Mouse (Mus musculus): ENCODE measurements around the gene Supt3. TPM values are rescaled to one million over a fixed set of nuclear protein-coding genes. Genes with fewer than 3 reads are reported as not detected.

Supt3 gene
- polyA plus RNA-seq, 1 experiment from 2014 or later, result 23.1 TPM

- H3K27me3 ChIP-seq (replicated peaks), result no peaks in the 10 kb centered on the region
- WGBS, result 79% methylated on average over 8 of the region's 8 CpGs
- no peak overlapping the region for H3K4me3 ChIP-seq
- no peaks in the 10 kb centered on the region for H3K36me3 ChIP-seq
- no peaks in the 10 kb centered on the region for H3K9me3 ChIP-seq (replicated peaks)
- 0 out of 2 replicates have a peak, but pooled peaks cover 5% of the 10 kb centered on the region for H3K4me1 ChIP-seq (replicated peaks)
- H3K27ac ChIP-seq (ENCODE audit: poor library complexity, severe bottlenecking), result no peak overlapping the region
- ATAC-seq (ENCODE audit: insufficient number of reproducible peaks, low FRiP score), result no peak
- no peak overlapping the region for H3K9ac ChIP-seq
- H3K4me2 ChIP-seq, result no peak overlapping the region
Measured at GRCm38 (mm10) chr17:45081521-45081920, 304.6 kb downstream of the Supt3 start.

GRCm38 (mm10) chr17:45081955-45082475, 305.1 kb downstream of the Supt3 start:
- ATAC-seq (ENCODE audit: insufficient number of reproducible peaks, low FRiP score), result no peak
- H3K27ac ChIP-seq (ENCODE audit: poor library complexity, severe bottlenecking), result no peak overlapping the region
- whole genome bisulfite sequencing, result 52% methylated on average over 8 of the region's 8 CpGs

GRCm38 (mm10) chr17:45086361-45086760, 309.4 kb downstream of the Supt3 start:
- no peak overlapping the region for H3K27ac ChIP-seq (ENCODE audit: poor library complexity, severe bottlenecking)
- no peaks in the 10 kb centered on the region for H3K9me3 ChIP-seq (replicated peaks)
- H3K4me1 ChIP-seq (replicated peaks), result no peaks in the 10 kb centered on the region
- ATAC-seq (ENCODE audit: insufficient number of reproducible peaks, low FRiP score), result no peak
- no peaks in the 10 kb centered on the region for H3K27me3 ChIP-seq (replicated peaks)
- no peak overlapping the region for H3K4me3 ChIP-seq
- WGBS, result 84% methylated on average over 5 of the region's 5 CpGs
- H3K4me2 ChIP-seq, result no peak overlapping the region
- no peaks in the 10 kb centered on the region for H3K36me3 ChIP-seq
- H3K9ac ChIP-seq, result no peak overlapping the region

More at GRCm38 (mm10) chr17:45081955-45082475, 305.1 kb downstream of the Supt3 start:
- Histone ChIP-seq H3K4me3 (no peak overlapping the region), H3K9ac (no peak overlapping the region), H3K4me1 (replicated peaks) (0 out of 2 replicates have a peak, but pooled peaks cover 4% of the 10 kb centered on the region), H3K4me2 (no peak overlapping the region), H3K27me3 (replicated peaks) (no peaks in the 10 kb centered on the region), H3K9me3 (replicated peaks) (no peaks in the 10 kb centered on the region), H3K36me3 (no peaks in the 10 kb centered on the region)

GRCm38 (mm10) chr17:45087022-45087421, 310.1 kb downstream of the Supt3 start:
- no peak for ATAC-seq (ENCODE audit: insufficient number of reproducible peaks, low FRiP score)
- Histone ChIP-seq H3K27me3 (replicated peaks) (no peaks in the 10 kb centered on the region), H3K4me3 (no peak overlapping the region), H3K36me3 (no peaks in the 10 kb centered on the region), H3K9ac (no peak overlapping the region), H3K4me1 (replicated peaks) (no peaks in the 10 kb centered on the region), H3K4me2 (no peak overlapping the region), H3K9me3 (replicated peaks) (no peaks in the 10 kb centered on the region), H3K27ac (ENCODE audit: poor library complexity, severe bottlenecking) (no peak overlapping the region)
- WGBS, result 74% methylated on average over 5 of the region's 5 CpGs

GRCm38 (mm10) chr17:45101064-45101463, 324.1 kb downstream of the Supt3 start:
- Histone ChIP-seq H3K36me3 (no peaks in the 10 kb centered on the region), H3K27me3 (replicated peaks) (no peaks in the 10 kb centered on the region), H3K4me3 (no peak overlapping the region), H3K9ac (no peak overlapping the region), H3K4me1 (replicated peaks) (no peaks in the 10 kb centered on the region), H3K9me3 (replicated peaks) (no peaks in the 10 kb centered on the region), H3K4me2 (no peak overlapping the region), H3K27ac (ENCODE audit: poor library complexity, severe bottlenecking) (no peak overlapping the region)
- no peak for ATAC-seq (ENCODE audit: insufficient number of reproducible peaks, low FRiP score)
- WGBS, result 53% methylated on average over 7 of the region's 7 CpGs

- Histone ChIP-seq H3K27ac (ENCODE audit: poor library complexity, severe bottlenecking) (no peak overlapping the region), H3K9me3 (replicated peaks) (no peaks in the 10 kb centered on the region), H3K36me3 (no peaks in the 10 kb centered on the region), H3K9ac (no peak overlapping the region), H3K27me3 (replicated peaks) (no peaks in the 10 kb centered on the region), H3K4me2 (no peak overlapping the region), H3K4me3 (no peak overlapping the region), H3K4me1 (replicated peaks) (peaks cover 33% of the 10 kb centered on the region)
- ATAC-seq (ENCODE audit: insufficient number of reproducible peaks, low FRiP score), result no peak
- WGBS, result 43% methylated on average over 3 of the region's 3 CpGs
Measured at GRCm38 (mm10) chr17:45115386-45115785, 338.4 kb downstream of the Supt3 start.

- no peaks in the 10 kb centered on the region for H3K36me3 ChIP-seq
- H3K4me3 ChIP-seq, result no peak overlapping the region
- ATAC-seq (ENCODE audit: insufficient number of reproducible peaks, low FRiP score), result no peak
- no peak overlapping the region for H3K4me2 ChIP-seq
- 0 out of 2 replicates have a peak, but pooled peaks cover 2% of the 10 kb centered on the region for H3K9me3 ChIP-seq (replicated peaks)
- H3K9ac ChIP-seq, result no peak overlapping the region
- H3K27me3 ChIP-seq (replicated peaks), result no peaks in the 10 kb centered on the region
- WGBS, result 75% methylated on average over 12 of the region's 12 CpGs
- no peak overlapping the region for H3K27ac ChIP-seq (ENCODE audit: poor library complexity, severe bottlenecking)
- H3K4me1 ChIP-seq (replicated peaks), result peaks cover 18% of the 10 kb centered on the region
Measured at GRCm38 (mm10) chr17:45118565-45119471, 341.9 kb downstream of the Supt3 start.

GRCm38 (mm10) chr17:45119609-45120201, 342.8 kb downstream of the Supt3 start:
- H3K4me1 ChIP-seq (replicated peaks), result peaks cover 18% of the 10 kb centered on the region
- H3K4me3 ChIP-seq, result no peak overlapping the region
- no peak overlapping the region for H3K9ac ChIP-seq
- no peaks in the 10 kb centered on the region for H3K27me3 ChIP-seq (replicated peaks)
- no peak overlapping the region for H3K4me2 ChIP-seq
- H3K27ac ChIP-seq (ENCODE audit: poor library complexity, severe bottlenecking), result no peak overlapping the region
- H3K9me3 ChIP-seq (replicated peaks), result 0 out of 2 replicates have a peak, but pooled peaks cover 6% of the 10 kb centered on the region
- no peak for ATAC-seq (ENCODE audit: insufficient number of reproducible peaks, low FRiP score)
- 83% methylated on average over 18 of the region's 18 CpGs for WGBS
- no peaks in the 10 kb centered on the region for H3K36me3 ChIP-seq

- no peak overlapping the region for H3K4me2 ChIP-seq
- ATAC-seq (ENCODE audit: insufficient number of reproducible peaks, low FRiP score), result no peak
- no peaks in the 10 kb centered on the region for H3K27me3 ChIP-seq (replicated peaks)
- no peak overlapping the region for H3K9ac ChIP-seq
- no peak overlapping the region for H3K27ac ChIP-seq (ENCODE audit: poor library complexity, severe bottlenecking)
- H3K4me1 ChIP-seq (replicated peaks), result no peaks in the 10 kb centered on the region
- 90% methylated on average over 3 of the region's 3 CpGs for WGBS
- no peak overlapping the region for H3K4me3 ChIP-seq
- 0 out of 2 replicates have a peak, but pooled peaks cover 6% of the 10 kb centered on the region for H3K9me3 ChIP-seq (replicated peaks)
- H3K36me3 ChIP-seq, result no peaks in the 10 kb centered on the region
Measured at GRCm38 (mm10) chr17:45123856-45124255, 346.9 kb downstream of the Supt3 start.

- H3K4me3 ChIP-seq, result no peak overlapping the region
- no peak overlapping the region for H3K4me2 ChIP-seq
- no peak overlapping the region for H3K9ac ChIP-seq
- 0 out of 2 replicates have a peak, but pooled peaks cover 6% of the 10 kb centered on the region for H3K9me3 ChIP-seq (replicated peaks)
- no peaks in the 10 kb centered on the region for H3K27me3 ChIP-seq (replicated peaks)
- no peaks in the 10 kb centered on the region for H3K36me3 ChIP-seq
- no peak for ATAC-seq (ENCODE audit: insufficient number of reproducible peaks, low FRiP score)
- 90% methylated on average over 4 of the region's 4 CpGs for WGBS
- no peaks in the 10 kb centered on the region for H3K4me1 ChIP-seq (replicated peaks)
- no peak overlapping the region for H3K27ac ChIP-seq (ENCODE audit: poor library complexity, severe bottlenecking)
Measured at GRCm38 (mm10) chr17:45128611-45129010, 351.7 kb downstream of the Supt3 start.
